Mouse (Mus musculus) lung, postnatal 36 days (tissue): Measurements from ENCODE around the gene Faf2.

ENCODE experiments used
- DNase-seq: peaks from one replicate; pipeline ENCODE4 v3.0.0; 2022; ENCODE audit warnings: mixed read lengths

Faf2 gene

DNA sequence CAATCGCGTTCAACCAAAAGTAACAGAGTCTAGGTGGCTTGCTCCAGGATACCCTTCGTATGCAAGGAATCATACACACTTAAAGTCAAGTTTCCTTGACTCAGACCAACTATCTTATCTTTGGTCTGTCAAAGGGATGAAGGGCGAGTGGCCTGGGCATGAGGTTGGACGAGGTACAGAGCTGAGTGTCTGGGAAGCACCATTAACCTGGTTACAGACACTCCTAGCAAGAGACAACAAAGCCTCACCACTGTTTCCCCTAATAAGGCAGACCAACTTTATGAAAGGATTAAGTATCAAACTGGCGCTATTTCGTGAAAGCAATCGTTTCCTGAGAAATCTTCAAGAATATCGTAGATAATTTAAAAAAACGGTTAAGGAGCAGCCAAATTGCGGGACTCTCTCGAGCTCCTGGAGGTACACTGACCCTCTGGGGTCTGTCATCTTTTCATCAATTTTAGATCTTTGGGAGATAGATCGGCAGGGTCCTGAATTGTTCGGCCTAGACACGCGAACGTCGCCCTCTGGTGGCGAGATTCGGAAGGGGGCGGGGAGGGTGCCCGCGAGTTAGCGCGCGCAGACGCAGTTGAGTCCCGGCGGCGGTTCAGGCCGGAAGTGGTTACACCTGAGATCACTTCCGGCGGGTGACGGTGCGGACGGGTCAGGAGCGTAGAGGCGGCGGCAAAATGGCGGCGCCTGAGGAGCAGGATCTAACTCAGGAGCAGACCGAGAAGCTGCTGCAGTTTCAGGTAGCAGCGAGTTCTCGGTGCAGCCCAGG is at the start of gene Faf2:
Gene Faf2, plus strand, starts transcription at position 630 of the 778 bp plus-strand sequence.
- DNase-seq: peak; percentile 99

DNA sequence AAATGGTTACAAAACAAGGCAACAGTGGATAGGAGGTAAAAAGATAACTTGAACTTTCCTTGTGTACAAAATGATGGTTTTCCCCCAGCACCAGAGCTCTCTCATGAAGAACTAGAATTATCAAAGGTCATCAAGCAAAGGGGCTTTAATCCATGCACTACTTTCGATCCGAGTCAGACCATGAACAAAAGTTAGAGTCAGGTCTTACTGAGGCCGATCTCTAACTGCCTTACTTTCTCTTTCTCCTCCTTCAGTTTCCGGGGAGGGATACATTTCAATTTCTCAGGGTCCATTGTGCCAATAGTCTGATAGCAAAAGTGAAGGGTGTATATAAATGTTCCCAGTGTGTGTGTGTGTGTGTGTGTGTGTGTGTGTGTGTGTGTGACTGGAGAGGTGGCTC is 49.0 kb upstream of the Faf2 start:
- DNase-seq: no peak

DNA sequence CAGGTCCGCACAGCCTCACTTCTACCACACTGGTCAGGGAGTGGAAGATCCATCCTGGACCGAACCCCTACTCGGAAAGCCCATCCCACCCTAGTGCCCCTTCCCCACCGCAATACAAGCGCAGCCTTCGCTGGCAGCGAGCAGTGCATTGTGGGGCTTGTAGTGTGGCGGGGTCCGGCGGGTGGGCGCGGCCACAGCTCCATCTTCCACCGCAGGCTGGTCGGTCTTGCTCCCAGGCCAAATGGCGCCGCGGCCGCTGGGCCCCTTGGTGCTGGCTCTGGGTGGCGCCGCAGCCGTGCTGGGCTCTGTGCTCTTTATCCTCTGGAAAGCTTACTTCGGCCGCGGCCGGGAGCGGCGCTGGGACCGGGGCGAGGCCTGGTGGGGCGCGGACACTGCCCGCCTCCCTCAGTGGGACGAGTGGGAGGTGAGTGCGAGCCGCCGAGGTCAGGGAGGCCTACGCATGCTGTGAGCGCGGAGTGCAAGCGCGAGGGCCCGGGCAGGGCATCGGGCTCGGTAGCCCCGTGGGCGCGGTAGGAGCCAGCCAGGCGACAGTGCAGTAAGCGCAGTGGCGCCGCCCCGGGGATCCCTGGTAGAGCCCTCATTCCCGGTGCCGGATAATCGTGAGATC is 46.6 kb upstream of the Faf2 start, which contains the start of gene Arl10:
Gene Arl10, plus strand, starts transcription at position 162 of the 628 bp plus-strand sequence.
- peak; percentile 82 for DNase-seq

DNA sequence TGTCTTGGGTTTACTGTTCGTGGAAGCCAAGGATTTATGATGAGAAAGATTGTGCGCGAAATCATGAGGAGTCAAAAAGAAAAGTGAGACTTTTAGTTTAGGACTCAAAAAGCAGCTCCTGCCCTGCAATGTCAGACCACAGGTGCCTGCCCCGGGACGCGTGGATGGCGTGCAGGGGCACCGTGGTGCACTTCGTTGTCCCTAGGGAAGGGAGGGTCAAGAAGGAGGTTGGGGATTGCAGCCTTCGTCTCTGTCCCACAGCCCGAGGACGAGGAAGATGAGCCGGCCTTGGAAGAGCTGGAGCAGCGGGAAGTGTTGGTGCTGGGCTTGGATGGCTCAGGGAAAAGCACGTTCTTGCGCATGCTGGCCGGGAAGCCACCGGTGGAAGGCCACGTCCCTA is 46.1 kb upstream of the Faf2 start:
- DNase-seq: no peak

DNA sequence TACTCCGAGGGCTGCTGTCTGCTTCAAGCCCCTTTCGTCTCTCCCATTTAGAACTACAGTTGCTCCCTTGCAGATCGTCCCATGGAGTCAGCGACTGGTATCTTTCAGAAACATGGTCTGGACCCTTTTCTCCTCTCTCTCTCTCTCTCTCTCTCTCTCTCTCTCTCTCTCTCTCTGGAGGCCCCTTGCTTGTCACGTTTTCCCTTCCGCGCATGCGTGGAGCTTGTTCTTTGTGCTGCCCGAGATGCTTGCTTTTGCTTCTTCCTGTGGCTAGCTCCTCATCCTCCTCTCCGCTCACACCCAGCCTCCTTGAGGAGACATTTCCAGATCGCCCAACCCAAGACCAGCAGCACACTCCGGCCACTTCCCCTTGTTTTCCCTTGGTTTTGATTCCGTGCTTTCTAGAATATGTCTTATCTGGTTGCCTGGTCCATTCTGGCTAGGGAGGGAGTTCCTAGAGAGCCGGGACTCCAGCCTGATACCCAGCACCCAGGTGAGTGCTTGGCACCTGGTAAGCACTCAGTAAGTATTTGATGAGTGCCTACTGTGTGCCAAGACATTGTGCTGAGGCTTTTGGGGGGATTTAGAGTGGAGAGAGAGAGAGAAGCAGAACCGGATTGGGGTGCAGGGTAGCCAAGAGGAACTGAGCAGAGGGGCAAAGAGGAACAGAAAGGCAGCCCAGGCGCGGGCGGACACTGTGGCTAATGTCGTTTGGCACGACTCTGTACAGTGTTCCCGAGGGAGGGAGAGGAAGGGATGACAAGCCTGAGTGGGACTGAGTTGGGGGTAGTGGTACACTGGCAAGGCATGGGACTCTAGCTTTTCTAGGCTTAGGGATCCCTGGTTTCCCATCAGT is 43.7 kb upstream of the Faf2 start:
- DNase-seq: peak; percentile 38

DNA sequence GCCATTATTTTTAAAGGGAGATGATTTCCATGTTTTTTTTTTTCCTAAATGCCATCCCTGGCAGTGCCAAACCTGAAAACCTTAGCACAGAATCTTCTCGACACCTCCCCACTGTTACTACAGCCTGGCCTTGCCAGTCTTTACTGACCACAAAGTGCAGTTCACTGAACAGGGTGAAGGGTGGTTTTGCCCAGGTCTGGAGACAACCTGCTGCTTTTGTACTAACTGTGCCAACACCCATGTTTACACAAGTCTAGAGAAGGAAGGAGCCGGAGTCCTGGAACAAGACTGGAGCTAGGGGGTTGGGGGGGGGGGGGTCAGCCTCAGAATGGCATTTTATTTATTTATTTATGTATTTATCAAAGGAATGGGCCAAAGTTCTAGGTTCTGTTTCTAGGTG is 40.2 kb upstream of the Faf2 start:
- peak; percentile 49 for DNase-seq

DNA sequence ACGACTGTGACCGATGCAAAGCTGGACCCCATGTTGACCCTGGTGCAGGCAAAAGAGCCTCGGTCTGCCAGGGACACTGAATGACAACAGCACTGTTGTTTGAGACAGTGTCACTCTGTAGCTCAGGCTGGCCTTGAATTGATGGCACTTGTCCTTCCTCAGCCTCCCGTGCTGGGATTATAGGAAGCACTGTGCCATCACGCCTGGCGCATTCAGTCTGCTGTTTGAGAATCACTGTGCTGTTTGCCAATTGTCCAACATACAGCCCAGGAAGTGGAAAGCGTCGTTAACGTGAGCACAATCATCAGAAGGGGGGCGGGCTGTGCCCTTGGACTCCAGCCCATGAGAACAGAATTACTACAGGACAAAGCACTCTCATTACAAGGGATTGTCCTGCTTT is 39.5 kb upstream of the Faf2 start:
- DNase-seq: peak; percentile 51

DNA sequence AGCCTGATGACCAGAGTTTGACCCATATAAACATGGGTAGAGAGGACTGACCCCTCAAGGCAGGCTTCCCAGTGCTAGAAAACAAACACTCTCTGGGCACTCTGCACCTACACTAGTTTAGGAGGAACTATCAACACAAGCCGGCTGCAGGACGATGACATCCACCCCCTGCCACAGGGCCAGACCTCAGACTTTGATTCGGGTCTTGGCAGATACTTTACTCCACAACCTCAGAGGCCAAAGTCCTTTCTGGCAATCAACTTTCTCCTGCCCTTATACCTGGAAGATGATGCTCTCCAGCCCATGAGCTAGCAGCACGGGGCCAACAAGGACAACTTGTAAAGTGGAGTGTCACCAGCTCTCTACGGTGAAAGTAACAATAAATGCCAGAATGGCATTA is 38.7 kb upstream of the Faf2 start:
- DNase-seq: no peak

DNA sequence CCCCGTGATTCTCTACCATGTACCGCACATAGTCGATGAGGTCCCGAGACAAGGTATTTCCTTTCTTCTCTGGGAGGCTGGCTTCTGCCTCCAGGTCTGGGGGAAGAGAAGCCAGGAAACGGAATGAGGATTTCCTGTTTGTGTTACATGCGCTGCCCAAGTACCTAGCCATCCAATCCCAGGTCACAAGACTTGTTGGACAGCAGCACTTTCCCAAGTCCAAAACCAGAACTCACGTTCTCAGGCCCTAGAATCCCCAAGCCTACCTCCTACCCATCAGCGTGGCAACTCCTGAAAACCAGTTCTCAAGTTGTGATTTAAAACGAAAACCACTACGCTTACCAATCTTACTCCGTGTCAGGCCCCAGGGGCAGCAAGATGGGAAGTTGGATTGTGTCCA is 35.8 kb upstream of the Faf2 start:
- DNase-seq: no peak

DNA sequence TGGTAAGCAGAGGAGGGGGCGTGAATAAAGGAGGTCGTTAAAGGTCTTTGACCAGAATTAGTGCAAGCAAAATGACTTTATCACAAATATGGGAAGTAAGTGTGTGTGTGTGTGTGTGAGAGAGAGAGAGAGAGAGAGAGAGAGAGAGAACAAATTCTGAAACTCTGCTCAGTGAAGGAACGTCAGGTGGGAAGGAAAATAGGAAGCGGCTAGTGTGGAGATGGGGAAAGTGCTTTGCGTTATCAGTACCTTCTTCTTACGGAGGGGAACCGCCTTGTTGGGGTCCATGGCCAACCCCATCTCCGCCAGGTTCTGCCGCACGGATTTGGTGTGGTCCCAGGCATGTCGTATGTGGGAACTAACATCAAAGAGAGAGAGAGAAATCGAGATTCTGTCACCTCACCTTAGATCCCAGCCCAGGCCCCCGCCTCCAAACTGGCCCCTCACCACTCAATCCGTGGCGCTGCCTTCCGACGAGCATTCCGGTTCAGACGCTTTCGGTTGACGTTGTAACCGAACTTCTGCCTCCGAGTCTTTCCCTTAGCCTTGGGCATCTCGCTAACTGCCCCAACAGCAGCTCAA is 32.1 kb upstream of the Faf2 start:
- DNase-seq: no peak

DNA sequence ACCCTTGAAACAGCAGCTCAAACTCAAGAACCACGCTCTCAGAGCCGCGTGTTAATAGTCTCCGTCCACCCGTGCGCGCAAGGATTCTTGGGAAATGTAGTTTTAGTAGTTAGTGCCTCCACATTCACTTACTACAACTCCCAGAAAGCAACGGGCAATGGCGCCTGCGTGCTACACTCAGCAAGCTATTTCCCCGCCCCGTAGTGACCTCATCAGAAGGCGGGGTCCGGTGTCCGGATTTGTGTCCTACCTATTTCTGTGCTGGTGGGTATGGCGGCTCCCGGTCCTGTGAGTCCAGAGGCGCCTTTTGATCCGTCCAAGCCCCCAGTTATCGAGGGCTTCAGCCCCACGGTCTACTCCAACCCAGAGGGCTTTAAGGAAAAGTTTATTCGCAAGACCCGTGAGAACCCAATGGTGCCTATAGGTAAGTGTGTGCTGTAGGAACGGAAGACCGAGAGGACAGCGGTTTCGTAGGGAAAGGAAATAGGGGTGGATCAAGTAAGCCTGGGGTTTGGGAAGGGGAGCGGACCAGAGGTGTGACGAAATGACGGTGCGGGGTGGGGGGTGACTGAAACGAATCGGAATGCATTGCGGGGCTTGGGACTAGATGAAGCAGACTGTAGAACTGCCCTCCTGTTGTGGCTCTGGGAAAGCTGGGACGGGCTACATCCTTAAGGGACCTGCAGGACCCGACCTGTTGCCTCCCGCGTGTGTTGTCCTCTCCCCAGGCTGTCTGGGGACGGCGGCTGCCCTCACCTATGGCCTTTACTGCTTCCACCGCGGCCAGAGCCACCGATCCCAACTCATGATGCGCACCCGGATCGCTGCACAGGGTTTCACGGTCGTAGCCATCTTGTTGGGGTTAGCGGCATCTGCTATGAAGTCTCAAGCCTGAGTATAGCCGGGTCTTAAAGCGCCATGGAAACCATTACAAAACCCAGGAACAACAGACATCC is 31.3 kb upstream of the Faf2 start, which contains the start of the genes Nop16 and Higd2a:
Gene Nop16, minus strand, starts transcription at position 95 of the 956 bp plus-strand sequence.
Gene Higd2a, plus strand, starts transcription at position 212 of the 956 bp plus-strand sequence.
- peak; percentile 100 for DNase-seq

DNA sequence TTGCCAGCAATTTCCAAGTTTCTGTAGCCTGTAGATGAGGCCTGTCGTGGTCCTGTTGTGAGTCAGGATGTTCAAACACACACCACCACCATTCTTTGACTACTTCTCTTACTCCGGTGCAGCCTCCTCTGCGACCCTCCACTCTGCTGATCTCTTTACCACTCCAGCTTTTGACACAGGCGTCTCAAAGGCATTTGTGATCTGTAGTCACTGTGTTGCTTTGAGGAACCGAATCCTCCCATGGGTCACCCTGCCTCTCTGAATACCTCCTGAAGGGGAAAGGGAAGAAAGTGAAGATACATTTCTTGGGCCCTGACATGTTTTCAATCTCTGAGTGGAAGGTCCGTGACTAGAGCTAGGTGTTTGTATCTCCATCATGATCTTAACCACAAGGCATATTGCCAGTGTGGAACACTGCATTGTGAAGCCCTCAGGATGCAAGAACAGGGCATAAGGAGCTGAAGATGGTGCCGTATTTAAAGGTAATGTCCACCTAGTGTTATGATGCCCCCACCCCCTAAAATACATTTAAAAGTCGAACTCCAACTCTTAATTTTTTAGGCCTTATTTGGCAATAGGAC is 29.7 kb upstream of the Faf2 start:
- DNase-seq: no peak

DNA sequence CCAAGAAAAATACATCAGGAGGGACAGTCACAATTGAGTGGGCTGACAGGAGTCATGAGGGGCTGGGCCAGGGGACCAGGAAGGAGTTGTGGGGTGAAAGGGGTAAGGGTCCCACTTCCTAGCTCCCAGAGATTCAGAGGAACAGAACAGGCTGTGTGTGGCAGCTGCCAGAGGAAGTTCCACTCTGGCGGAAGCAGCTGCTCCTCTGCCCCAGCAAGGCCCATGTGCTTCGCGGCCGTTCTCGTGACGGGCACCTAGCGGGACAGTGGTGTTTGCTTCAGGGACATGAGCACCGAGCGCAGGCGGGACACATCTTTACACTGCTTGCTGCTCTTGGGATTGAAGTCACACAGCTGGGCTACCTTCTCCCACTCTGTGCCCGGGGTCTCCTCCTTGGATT is 28.0 kb upstream of the Faf2 start:
- no peak for DNase-seq

DNA sequence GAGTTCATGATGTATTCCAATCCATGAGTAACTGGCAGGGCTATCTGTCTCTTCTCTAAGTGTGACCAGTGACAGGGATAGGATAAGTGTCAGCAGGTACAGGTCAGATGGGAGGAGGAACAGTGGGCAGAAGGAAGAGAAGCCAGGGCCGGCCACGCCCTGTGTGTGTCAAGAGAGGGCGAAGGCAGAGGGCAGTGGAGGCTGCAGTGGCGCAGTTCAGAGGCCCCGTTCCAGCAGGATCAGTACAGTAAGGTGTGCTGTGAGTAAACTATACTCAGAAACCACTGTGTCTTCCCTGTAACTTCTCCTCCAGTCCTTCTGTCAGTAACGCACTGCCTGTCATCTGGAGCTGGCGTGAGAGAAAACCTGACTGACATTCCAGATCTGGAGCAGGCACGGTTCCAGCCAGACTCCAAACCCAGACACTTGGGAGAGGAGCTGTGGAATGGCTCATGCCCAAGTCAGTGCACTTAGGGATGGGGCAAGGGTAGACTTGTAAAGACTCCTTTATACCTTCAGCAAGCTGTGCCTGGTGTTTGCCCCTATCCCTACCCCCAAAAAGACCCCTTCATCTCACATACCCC is 25.4 kb upstream of the Faf2 start:
- no peak for DNase-seq

DNA sequence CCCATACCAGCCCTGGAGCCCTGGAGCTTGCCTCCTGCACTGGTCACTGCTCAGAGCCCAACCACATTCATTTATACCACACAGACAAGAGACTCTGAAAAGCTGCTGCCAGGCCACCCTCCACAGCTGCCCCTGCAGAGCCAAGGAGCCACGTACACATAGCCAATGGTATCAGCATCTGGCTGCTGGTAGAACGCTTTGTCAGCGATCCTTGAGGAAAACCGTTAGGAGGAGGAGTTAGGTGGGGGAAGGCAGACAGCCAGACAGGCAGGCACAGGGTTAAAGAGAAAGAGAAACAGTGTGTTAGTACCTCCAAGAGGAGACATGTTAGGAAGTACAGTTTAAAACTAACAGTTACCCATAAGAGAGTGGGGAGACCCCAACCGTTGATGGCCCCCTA is 24.7 kb upstream of the Faf2 start:
- no peak for DNase-seq

DNA sequence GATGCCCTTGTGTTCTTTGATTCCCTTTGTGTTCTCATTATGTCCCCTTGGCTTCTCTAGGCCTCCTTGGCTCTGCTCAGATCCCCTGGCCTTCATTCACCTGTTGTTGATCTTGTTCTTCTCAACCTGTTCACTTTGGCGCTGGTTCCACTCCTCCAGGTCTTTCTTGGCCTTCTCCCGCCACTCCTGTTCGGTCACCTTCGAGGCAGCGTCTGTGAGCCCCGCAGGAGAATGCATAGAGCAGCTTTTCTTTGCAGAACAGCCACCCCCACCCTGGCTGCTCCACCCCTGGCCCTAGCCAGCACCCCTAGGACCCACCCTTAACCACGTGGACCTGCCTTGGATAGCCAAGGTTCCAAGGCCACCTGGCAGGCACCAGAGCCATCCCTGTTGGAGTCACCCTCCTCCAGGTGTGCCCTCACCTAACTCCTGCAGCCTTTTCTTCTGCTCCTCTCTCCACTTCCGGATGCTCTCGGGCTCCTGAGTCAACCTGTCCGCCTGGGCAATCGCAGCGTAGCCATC is 22.9 kb upstream of the Faf2 start:
- DNase-seq: no peak

DNA sequence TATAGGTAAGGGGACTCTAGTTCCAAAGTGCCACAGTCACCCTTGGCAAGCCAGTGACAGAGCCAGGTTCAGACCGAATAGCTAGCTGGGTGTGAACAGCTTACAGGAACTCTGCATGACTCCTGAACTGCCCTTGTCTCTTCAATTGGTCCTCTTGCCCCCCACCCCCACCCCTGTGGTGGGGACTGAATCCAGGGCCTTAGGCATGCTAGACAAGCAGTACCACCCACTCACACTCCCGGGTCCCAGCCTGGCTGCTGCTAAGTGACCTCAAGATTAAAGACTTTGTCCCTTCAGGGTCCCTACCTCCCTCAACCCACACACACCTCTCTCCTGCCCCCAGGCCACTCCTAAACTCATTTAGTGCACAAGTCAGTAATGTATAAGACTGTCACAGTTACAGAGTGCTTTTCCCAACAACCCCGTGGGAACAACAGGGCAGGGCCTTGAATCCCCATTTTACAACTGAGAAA is 18.9 kb upstream of the Faf2 start:
- DNase-seq: no peak

DNA sequence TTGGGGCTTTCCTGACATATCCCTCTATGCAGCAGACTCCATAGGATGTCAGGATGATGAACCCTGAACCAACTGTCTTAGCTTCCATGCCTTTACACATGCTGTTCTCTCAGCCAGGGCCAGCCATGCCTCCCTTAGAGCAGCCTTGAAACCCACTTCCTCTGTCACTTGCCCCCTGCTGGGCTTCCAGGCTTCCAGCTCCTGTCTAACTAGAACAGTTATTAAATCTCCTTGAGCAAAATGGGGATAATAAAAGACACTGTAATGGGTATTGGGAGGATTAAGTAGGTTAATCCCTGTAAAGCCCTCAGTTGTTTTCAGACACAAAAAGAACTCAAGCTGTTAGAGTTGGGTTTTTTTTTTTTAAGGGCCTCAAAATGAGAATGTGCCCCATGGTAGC is 18.1 kb upstream of the Faf2 start:
- DNase-seq: no peak

DNA sequence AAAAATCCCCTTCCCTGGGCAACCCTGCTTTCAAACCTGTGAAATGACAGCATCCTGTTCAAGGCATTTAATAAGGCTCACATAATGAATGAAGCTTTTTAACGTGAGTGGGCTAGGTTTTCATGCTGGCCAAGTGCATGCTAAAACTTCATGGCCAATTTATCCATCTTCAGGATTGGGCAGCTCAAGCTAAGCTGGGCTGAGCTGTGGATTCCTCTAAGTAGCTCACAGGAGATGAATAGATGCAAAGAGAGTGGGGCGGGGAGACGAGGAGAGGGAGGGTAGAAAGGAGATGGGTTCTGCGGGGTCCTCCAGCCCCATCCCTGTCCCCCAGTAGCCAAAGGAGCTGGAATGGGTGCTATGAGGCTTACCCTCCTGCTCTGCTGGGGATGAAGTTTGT is 17.4 kb upstream of the Faf2 start:
- DNase-seq: no peak

DNA sequence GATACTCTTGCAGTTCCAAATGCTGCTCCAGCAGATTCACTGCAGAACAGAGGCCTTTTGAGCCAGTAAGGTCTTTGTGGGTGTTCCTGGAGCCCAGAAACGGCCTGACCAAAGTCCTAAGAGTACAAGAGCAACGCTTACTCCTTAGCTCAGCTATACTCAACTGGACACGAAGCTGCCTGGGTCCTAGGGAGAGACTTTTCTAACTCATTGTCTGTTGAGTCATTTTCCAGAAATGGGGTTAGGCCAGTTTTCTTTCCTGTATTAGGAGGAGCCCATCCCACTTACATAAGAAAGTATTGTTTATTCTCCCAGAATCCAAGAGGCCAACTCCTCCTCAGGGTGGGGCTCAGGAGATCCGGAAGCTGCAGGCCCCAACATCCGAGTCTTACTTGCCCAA is 16.2 kb upstream of the Faf2 start:
- peak; percentile 54 for DNase-seq

DNA sequence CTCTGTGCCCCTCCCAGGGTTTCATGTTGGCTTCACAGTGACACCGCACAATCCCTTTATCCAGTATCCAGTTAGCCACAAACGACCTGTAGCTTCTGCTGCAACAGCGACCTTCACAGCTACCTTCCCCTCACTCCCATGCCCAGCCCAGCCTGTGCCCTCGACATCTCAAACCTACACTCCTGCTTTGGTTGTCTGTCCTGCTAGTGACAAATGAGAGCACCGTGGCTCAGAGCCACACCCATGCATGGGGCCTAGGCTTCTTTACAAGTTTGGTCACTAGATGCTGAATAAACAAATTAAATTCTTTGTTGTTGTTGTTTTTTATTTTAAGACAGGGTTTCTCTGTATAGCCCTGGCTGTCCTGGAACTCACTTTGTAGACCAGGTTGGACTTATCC is 14.4 kb upstream of the Faf2 start:
- DNase-seq: no peak
